Mouse (Mus musculus): Measurements from ENCODE around the gene Clint1.

Clint1 gene

DNA sequence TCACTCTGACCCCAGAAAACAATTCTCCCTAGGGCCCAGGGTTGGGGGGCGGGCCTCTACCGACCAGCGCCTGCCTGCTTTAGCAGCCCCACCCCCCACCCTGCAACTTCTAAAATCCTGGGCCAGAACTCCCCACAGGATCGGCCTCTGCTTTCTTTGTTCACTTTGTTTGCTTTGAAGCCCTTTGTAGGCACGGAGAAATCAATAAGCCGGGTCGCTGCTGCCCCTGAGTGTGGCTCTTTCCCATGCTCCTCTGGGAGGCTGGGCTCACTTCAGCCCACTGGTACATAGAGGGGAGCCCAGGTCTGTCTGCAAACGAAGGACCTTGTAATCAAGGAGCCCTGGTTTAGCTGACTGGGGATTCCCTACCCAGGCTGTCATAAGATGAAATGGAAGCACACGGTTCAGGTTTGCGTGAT, 69.6 kb downstream of the Clint1 start:
- DNase-seq (ENCODE audit: extremely low read depth, low read depth, low spot score) = no peak

DNA sequence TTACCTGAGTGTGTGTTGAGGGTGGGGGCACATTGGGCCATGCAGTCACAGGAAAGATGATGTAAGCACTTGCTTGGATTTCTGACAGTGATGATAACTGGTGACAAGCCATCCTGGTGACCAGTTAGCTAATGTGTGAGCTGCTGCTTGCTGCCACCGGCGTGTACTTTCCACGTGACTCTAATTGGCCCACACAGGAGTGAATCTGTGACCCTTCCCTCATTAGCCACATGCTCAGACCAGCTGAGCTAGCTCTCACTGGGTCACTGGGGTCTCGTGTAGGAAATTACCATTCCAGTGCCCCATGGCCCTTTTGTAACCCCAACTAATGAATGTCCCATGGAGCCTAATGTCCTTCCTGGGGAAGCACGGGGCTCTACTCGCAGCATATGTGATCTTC, 73.6 kb downstream of the Clint1 start:
- no peak for DNase-seq (ENCODE audit: extremely low read depth, low read depth, low spot score)

DNA sequence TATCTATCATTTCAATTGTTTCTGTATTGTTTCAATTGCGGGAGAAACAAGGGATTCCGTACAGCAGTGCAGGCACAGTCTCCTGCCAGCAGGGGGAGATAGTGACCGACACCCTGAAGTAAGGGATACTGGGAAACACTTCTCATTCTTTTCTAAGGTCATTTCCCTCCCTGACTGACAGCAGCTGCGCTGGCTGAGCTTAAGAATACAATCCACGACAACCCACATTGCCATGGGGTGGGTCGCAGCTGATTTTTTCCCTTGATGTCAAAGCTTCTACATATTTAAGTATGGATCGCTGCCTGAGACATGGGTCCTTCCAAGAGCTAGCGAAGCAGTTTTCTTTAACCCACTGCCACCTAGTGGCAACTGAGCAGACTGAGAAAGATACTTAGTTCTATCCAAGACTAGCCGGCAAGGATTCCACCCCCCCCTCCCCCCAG, 74.8 kb downstream of the Clint1 start:
- DNase-seq (ENCODE audit: extremely low read depth, low read depth, low spot score) = no peak

DNA sequence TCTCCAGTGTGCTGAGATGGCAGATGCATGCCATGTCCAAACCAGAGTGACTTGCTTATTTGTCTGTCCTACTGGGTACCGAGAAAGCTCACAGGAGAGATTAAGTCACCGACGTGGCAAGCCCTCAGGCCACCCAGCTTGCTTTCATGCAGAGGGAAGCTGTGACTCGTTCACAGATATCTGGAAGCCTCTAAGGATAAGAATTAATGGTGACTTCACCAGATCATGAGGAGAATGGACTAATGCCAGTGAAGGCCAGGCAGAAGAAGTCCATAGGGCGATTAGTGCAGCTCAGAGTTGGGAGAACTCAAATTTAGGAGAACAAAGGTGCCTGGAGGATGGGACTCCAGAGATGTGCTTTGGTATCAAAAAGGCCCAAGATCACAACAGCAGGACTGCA, 75.6 kb downstream of the Clint1 start:
- no peak for DNase-seq (ENCODE audit: extremely low read depth, low read depth, low spot score)

DNA sequence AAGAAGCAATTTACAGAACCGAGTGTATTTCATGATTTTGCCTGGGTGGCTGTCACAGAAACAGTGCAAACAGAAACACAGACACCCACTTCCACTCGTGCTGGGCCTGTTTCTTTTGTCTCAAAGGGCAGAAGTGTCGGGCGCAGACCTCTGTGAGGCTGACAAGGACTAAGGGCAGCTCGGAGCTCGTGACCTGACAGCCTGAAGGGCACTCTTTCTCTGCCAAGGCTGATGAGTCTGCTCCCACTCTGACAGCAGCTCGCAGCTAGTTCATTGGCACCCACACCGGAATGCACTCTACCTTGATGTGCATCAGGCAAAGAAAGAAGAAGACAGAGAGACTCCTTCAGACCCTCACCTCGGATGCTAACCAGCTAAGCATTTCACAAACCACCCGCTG, 77.7 kb downstream of the Clint1 start:
- no peak for DNase-seq (ENCODE audit: extremely low read depth, low read depth, low spot score)

DNA sequence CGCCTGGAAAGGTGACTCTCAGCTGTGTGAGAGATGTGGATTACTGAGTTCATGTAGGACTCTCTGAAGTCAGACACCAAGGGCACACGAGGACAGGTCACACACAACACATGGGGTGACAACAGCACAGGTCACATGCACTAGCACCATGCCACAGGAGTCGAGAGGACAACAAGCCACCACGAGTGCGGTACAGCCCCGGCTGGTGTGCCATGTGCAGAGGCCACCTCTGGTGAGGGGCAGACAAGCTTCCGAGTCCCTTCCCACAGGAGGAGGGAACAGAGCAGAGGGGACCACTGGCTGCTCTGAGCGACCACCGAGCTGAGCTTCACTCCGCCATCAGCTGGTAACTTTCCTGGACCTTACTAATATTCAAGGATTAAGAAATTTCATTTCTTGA, 80.9 kb downstream of the Clint1 start:
- DNase-seq (ENCODE audit: extremely low read depth, low read depth, low spot score) = no peak

DNA sequence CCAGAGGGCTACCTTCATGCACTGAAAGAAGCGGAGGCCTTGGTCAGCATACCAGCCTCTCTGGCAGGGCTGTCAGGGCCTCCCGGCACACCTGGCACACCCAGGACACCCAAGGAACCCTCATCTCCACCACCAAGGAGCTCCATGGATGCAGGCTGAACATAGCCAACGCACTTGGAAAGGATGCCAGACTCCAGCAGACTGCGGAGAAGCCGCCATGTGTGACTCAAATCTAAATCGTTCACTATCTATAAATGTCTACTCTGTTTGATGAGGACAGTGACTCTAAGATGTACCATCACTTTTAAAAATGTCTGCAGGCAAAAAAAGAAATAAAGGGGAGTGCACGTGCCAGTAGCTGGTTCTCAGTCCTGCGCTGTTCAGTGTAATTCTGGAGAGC, 85.6 kb downstream of the Clint1 start:
- DNase-seq (ENCODE audit: extremely low read depth, low read depth, low spot score) = no peak

DNA sequence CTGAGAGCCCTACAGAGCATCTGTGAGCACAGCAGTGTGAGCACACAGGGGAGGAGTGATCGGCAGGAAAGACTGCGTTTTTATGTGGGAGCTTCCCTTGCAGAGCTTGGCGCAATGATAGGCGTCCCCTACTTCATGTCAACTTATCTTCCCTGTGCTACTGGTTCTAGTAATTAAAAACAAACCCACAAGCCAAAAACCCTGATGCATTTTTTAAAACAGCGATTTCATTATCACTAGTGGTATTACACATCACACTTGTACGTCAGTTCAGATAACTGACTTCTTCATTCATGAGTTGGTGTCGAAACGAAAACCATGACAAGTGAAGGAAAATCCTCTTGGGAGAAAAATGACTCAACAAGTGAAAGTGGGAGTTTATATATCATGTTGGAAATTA, 87.1 kb downstream of the Clint1 start:
- DNase-seq (ENCODE audit: extremely low read depth, low read depth, low spot score) = no peak

DNA sequence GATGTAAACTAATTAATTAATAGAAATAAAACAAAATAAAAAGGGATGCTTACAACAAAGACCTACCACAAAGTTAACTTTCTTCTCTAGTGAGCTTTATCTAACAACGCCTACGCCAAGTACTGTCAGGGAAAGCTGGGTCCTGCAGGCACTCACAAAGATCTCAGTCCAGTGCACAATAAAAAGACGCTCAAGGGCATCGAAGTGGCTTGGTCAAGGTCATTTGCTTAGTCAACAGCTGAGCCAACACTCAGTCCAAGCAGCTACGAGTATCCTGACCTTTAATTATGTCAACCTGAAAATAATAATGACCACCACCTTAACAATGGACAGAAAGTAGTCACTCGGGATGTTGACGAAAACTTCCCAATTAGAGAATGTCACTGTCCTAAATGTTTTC, 90.4 kb downstream of the Clint1 start:
- DNase-seq (ENCODE audit: extremely low read depth, low read depth, low spot score) = no peak

DNA sequence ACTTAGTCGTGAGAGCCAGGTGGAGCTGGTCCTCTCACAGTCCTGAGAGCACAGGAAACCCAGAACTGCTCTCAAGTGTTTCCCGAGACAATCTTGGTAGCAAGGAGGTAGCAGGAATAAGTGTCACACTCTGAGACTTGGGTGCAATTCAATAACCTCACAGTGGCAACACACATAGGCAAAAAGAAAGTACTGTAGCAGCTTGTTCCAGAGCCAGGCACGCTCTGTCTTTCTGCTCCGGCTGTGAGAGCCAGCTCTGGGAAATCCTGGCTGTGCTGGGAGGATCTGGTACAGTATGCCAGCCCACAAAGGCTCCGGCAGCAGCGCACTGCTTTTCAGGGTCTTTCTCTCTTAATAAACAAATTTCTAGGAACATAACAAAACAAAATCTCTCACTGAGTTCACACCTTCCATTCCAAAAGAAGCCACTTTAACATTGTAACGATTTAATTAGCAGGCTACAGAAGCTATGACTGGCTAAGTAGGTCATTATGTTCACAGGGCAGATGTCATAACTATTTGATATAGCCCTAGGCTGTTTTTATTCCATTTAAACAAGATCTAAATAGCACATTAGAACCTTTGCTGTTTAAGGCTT, 91.4 kb downstream of the Clint1 start:
- no peak for DNase-seq (ENCODE audit: extremely low read depth, low read depth, low spot score)

DNA sequence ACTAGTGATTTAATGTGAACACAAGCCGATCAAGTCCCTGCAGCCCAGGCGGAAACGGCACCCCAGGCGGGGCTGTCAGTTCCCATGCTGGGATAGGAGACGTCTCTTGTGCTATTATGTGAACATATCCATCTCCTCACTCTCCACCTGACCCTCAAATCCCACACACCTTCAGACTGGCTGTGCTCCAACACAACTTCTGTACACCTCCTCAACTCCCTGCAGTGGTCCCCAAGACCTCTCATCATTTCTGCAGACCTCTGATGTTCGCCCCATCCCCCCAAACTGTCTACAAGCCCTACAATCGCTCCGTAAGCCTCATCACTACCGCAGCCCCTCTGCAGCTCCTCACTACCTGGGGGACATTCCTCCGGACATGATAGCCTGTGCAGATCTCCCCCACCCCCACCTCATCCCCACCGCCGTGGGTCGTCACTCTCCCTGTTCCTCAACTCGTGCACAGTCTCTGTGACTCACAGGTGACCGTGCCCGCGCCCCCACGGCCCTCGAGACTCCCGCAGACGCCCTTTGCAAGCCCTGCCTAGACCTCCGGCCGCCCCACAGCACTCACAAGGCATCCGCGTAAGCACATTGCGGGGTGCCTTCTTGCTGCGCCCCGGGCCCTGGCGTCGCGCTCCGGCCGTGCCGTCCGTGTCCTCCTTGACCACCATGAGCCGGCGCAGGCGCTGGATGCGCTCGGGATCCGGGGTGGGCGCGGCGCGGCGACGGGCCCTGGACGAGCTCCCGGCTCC, 92.2 kb downstream of the Clint1 start:
- DNase-seq (ENCODE audit: extremely low read depth, low read depth, low spot score) = no peak

DNA sequence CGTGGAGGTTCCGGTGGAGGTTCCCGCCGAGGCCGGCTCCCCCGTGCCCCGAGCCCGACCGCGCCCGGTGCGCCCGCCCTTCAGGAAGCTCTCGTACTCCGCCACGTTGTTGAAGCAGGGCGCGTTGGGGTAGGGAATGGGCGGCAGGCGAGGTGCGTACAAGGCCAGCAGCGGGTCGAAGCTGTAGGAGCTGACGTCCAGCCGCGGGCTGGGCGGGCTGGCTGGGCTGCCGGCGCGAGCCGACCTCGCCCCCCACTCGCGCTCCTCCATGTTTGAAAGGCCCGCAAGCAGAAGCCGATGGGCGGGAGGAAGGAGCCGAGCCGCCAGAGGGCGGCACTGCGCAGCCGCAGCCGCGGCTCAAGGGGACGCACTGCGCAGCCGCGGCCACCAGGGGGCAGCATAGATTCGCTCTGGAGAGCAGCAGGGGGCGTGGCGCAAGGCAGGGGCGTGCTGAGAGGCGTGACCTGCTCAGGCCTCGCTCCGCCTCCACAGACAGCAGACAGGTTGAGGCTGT, 92.8 kb downstream of the Clint1 start, which contains the start of gene Lsm11:
TSS of gene Lsm11 (minus strand) at position 293 of the 514 bp plus-strand sequence.
- DNase-seq (ENCODE audit: extremely low read depth, low read depth, low spot score) = no peak

DNA sequence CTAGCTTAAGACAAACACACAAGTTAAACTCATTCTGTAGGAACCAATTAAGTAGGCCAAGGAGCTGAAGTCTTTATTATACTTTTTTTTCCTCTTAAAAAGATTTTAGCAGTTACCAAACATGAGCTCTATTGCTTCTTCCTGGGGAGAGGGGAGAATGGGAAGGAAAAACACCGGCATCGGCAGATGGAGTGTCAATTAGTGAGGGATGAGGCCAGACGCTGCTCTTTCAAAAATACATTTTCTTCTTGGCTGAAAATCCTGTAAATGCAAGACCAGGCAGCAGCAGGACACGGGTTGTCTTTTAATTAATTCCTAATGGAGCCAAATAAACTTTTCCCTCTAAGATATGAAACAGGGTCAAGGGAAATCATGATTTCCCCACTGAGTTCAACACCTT, 94.9 kb downstream of the Clint1 start:
- DNase-seq (ENCODE audit: extremely low read depth, low read depth, low spot score) = no peak

DNA sequence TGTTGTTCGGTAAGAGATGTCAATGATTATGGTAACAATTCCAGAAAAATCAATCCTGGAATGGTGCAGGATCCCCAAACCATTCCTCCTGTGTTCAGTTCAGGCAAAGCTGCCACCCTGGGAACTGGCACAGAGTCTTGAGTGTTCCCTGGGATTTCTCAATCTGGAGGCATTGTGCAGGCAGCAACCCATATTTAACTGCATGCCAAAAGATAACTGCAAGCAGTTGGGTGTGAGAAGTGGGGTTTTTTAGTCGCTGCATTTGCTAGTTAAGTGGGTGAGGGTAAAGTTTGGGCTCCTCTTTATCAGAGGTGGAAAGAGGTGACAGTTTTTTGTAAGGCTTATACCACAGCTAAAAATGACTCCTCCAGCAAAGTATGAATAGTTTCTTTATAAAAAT, 95.6 kb downstream of the Clint1 start:
- no peak for DNase-seq (ENCODE audit: extremely low read depth, low read depth, low spot score)

DNA sequence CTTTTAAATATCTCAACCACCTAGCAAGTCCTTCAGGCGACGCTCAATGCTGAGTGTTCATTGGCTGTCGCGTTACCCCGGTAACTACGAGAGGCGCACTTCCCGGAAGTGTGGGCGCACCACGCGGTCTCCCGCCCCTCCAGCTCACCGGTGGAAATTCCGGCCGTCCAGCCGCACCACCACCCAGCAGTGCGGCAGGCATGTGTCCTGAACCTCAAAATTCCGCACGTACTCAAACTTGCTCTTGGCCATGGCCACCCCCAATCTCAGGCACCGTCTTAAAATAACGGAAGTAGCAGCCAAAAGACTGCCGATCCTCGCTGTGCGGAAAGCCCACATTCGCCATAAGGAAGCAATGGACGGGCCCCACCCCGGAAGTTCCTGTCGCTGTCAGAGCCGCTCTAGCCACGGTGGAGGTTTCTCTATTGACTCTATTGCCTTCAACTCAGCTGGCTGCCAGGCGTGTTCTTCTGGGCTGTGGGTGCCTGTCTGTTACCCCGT, 103.3 kb downstream of the Clint1 start, which contains the start of gene Thg1l:
TSS of gene Thg1l (minus strand) at position 368 of the 501 bp plus-strand sequence.
- DNase-seq (ENCODE audit: extremely low read depth, low read depth, low spot score) = no peak

DNA sequence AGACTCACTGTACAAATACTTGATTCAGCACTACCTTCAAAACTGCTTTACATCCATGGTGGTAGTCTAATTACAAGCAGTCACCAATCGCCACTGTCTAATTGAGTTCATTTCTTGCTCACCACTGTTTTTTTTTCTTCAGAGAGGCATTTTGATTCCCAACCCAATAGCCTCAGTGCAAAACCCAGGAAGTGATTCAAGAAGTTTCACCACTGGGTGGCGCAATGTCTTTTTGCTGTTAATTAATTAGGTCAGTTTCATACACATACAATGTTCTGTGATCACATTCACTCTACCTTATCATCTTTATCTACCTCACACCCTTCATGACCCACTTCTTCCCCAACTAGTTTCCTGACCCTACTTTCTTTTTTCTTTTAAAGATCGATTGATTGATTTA, 107.7 kb downstream of the Clint1 start:
- no peak for DNase-seq (ENCODE audit: extremely low read depth, low read depth, low spot score)

DNA sequence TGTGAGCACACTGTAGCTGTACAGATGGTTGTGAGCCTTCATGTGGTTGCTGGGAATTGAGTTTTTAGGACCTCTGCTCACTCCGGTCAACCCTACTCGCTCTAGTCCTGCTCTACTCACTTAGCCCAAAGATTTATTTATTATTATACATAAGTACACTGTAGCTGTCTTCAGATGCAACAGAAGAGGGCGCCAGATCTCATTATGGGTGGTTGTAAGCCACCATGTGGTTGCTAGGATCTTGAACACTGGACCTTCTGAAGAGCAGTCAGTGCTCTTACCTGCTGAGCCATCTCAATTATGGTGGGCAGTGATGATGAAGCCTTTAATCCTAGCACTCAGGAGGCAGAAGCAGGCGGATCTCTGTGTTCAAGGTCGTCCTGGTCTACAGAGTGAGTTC, 108.2 kb downstream of the Clint1 start:
- DNase-seq (ENCODE audit: extremely low read depth, low read depth, low spot score) = no peak
